Mouse (Mus musculus) splenic B cell, adult 2 months (primary cell): ENCODE results near the gene Ttc30a1.
"Not testable (repeated sequence)": the region's sequence is repeated elsewhere in the genome, so short reads cannot be mapped to it uniquely, and the experiment has no call there.

ENCODE experiments used
- DNase-seq: peaks from one replicate; pipeline ENCODE4 v3.0.0-alpha.2; 2011; ENCODE audit warnings: low read depth, low spot score
- H3K27me3 ChIP-seq: 2 replicates; pipeline ENCODE4 v1.6.1; 2012; ENCODE audit warnings: mild to moderate bottlenecking, low read length, moderate library complexity, mixed read lengths; ENCODE audit not compliant: control insufficient read depth, poor library complexity, insufficient read depth, severe bottlenecking
- H3K36me3 ChIP-seq: 2 replicates; pipeline ENCODE4 v1.6.1; 2012; ENCODE audit warnings: mild to moderate bottlenecking, low read length, moderate library complexity, mixed read lengths; ENCODE audit not compliant: control insufficient read depth, poor library complexity, insufficient read depth, severe bottlenecking

Gene Ttc30a1

GRCm38 (mm10) chr2:75964051-75964450 is 17.7 kb downstream of the Ttc30a1 start:
- H3K27me3 ChIP-seq = no peaks in the 10 kb centered on the region
- DNase-seq = no peak

GRCm38 (mm10) chr2:75963211-75963840 is 18.4 kb downstream of the Ttc30a1 start:
- no peak for DNase-seq
- no peaks in the 10 kb centered on the region for H3K36me3 ChIP-seq
- H3K27me3 ChIP-seq = no peaks in the 10 kb centered on the region

More at GRCm38 (mm10) chr2:75964051-75964450, 17.7 kb downstream of the Ttc30a1 start:
- H3K36me3 ChIP-seq = no peaks in the 10 kb centered on the region

GRCm38 (mm10) chr2:75960366-75961330 is 21.1 kb downstream of the Ttc30a1 start:
- no peak for DNase-seq
- Histone ChIP-seq H3K27me3 (no peaks in the 10 kb centered on the region), H3K36me3 (no peaks in the 10 kb centered on the region)

GRCm38 (mm10) chr2:75959850-75960365 is 21.9 kb downstream of the Ttc30a1 start:
- Histone ChIP-seq H3K27me3 (no peaks in the 10 kb centered on the region), H3K36me3 (no peaks in the 10 kb centered on the region)
- DNase-seq = no peak

- no peak for DNase-seq
- H3K27me3 ChIP-seq = no peaks in the 10 kb centered on the region
- no peaks in the 10 kb centered on the region for H3K36me3 ChIP-seq
These were observed 22.5 kb downstream of the Ttc30a1 start for GRCm38 (mm10) chr2:75959183-75959849.

GRCm38 (mm10) chr2:75955709-75956108 is 26.1 kb downstream of the Ttc30a1 start:
- Histone ChIP-seq H3K27me3 (no peaks in the 10 kb centered on the region), H3K36me3 (no peaks in the 10 kb centered on the region)
- no peak for DNase-seq

- H3K27me3 ChIP-seq = no peaks in the 10 kb centered on the region
- DNase-seq = no peak
- no peaks in the 10 kb centered on the region for H3K36me3 ChIP-seq
These were observed 28.4 kb downstream of the Ttc30a1 start for GRCm38 (mm10) chr2:75953320-75953719.

- Histone ChIP-seq H3K27me3 (no peaks in the 10 kb centered on the region), H3K36me3 (no peaks in the 10 kb centered on the region; the same call in 1 of the 2 replicates)
- DNase-seq = no peak
These were observed 31.1 kb downstream of the Ttc30a1 start for GRCm38 (mm10) chr2:75950685-75951084.

- H3K36me3 ChIP-seq = no peaks in the 10 kb centered on the region
- peak; percentile 86 for DNase-seq
- H3K27me3 ChIP-seq = no peaks in the 10 kb centered on the region
These were observed 43.4 kb downstream of the Ttc30a1 start, which contains the start of gene Ttc30b for GRCm38 (mm10) chr2:75938117-75939063. Ttc30b (minus strand) TSS chr2:75938585.

- H3K36me3 ChIP-seq, H3K27me3 ChIP-seq, DNase-seq: not testable (repeated sequence)
These were observed 44.1 kb downstream of the Ttc30a1 start for GRCm38 (mm10) chr2:75937520-75938116.

GRCm38 (mm10) chr2:75936685-75937084 is 45.1 kb downstream of the Ttc30a1 start:
- H3K27me3 ChIP-seq, H3K36me3 ChIP-seq, DNase-seq: not testable (repeated sequence)

- H3K36me3 ChIP-seq = 0 out of 2 replicates have a peak, but pooled peaks cover 5% of the 10 kb centered on the region
- H3K27me3 ChIP-seq = no peaks in the 10 kb centered on the region
- DNase-seq = no peak
These were observed 48.2 kb downstream of the Ttc30a1 start for GRCm38 (mm10) chr2:75933541-75933940.

- peaks cover 9% of the 10 kb centered on the region; the same call in 1 of the 2 replicates for H3K36me3 ChIP-seq
- H3K27me3 ChIP-seq = no peaks in the 10 kb centered on the region
- no peak for DNase-seq
These were observed 50.8 kb downstream of the Ttc30a1 start for GRCm38 (mm10) chr2:75930941-75931340.
